Mouse (Mus musculus): ENCODE results near the gene Fam126a. TPM values are rescaled to one million over a fixed set of nuclear protein-coding genes. Genes with fewer than 3 reads are reported as not detected.
A peak's percentile ranks its signal among the peaks of the same experiment; 100 is the strongest.

The Fam126a gene
- polyA plus RNA-seq, 1 experiment, result 9.5 TPM

DNA sequence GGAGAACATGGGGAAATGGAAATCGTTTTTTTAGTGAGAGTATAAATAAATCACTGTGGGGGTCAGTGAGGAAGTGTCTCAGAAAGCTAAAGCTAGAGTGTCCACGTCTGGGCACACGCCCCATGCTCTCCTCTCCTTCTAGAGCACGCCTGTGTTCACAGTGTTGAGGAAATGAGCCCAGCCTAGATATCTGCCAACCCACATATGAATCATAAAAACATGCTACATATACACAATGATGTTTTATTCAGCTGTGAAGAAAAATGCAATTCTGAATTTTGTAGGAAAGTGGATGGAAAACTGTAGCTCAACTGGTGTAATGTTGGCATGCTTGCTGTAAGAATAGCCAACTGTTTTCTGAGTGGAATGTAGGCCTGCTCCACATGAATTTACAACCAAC is 130.3 kb downstream of the Fam126a start:
- Histone ChIP-seq H3K9me3 (replicated peaks; ENCODE audit: control insufficient read depth, insufficient read depth, low read length, poor library complexity, severe bottlenecking) (0 out of 2 replicates have a peak, but pooled peaks cover 2% of the 10 kb centered on the region), H3K4me3 (ENCODE audit: low read depth, low read length) (no peak overlapping the region), H3K36me3 (ENCODE audit: control insufficient read depth, insufficient read depth, low read length, poor library complexity, severe bottlenecking) (no peaks in the 10 kb centered on the region), H3K27ac (ENCODE audit: insufficient read depth, low read length) (no peak overlapping the region), H3K4me1 (ENCODE audit: control insufficient read depth, insufficient read depth, low read length) (no peaks in the 10 kb centered on the region), H3K27me3 (ENCODE audit: control insufficient read depth, insufficient read depth, low read length, poor library complexity, severe bottlenecking) (no peaks in the 10 kb centered on the region), H3K9ac (ENCODE audit: low read depth, poor library complexity, severe bottlenecking) (no peak overlapping the region)
- TF ChIP-seq CTCF (IDR thresholded peaks at IDR 0.05; ENCODE audit: low read depth, low read length), result no peak
- TF ChIP-seq EP300 (IDR thresholded peaks at IDR 0.05; ENCODE audit: insufficient read depth, low read depth, low read length), result no peak
- TF ChIP-seq POLR2A (IDR thresholded peaks at IDR 0.05; ENCODE audit: insufficient read depth, low read length), result no peak

DNA sequence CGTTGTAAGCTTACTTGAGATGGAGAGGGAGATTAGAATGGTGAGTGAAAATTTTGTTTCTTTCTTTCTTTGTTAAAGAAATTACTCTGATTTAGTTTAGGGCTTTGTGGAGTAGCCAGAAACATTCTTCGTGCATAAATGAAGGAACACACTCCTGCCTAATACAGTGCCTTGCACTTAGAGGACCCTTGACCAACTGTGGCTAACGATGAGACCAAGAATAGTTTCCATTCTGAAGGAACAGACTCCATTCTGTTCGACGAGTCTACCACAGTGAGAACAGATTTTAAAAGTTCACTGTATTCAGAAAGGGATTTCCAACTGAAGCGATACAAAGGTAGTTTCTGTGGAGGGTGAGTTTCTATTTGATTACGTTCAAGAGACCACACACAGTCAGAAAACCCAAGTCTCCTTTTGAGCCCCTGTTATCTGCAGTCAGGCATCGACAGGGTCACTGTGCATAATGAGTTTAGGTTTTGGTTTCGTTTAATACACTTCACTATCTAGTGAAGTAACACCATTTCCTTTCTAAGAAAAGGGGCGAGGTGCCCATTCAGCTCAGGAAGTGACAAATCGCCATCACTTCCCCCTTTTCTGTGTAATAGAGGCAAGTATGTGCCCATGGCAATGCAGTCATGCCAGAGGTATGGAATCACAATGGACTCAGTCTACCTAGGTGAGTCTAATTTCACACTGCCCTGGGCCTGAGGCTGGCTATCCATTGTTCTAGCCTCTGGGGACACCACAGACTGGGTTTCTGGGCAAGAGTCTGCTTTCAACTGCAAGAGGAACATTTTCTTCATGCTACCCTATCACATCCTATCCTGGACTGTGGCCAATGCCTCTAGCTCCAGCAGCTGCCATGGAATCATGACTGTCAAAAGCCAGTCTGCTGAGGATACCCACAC is 136.4 kb downstream of the Fam126a start:
- Histone ChIP-seq H3K4me1 (ENCODE audit: control insufficient read depth, insufficient read depth, low read length) (no peaks in the 10 kb centered on the region), H3K27ac (ENCODE audit: insufficient read depth, low read length) (no peak overlapping the region), H3K9me3 (replicated peaks; ENCODE audit: control insufficient read depth, insufficient read depth, low read length, poor library complexity, severe bottlenecking) (no peaks in the 10 kb centered on the region), H3K27me3 (ENCODE audit: control insufficient read depth, insufficient read depth, low read length, poor library complexity, severe bottlenecking) (no peaks in the 10 kb centered on the region), H3K36me3 (ENCODE audit: control insufficient read depth, insufficient read depth, low read length, poor library complexity, severe bottlenecking) (no peaks in the 10 kb centered on the region), H3K9ac (ENCODE audit: low read depth, poor library complexity, severe bottlenecking) (no peak overlapping the region), H3K4me3 (ENCODE audit: low read depth, low read length) (no peak overlapping the region)
- no peak for TF ChIP-seq CTCF (IDR thresholded peaks at IDR 0.05; ENCODE audit: low read depth, low read length)
- TF ChIP-seq POLR2A (IDR thresholded peaks at IDR 0.05; ENCODE audit: insufficient read depth, low read length), result no peak
- TF ChIP-seq EP300 (IDR thresholded peaks at IDR 0.05; ENCODE audit: insufficient read depth, low read depth, low read length), result no peak

DNA sequence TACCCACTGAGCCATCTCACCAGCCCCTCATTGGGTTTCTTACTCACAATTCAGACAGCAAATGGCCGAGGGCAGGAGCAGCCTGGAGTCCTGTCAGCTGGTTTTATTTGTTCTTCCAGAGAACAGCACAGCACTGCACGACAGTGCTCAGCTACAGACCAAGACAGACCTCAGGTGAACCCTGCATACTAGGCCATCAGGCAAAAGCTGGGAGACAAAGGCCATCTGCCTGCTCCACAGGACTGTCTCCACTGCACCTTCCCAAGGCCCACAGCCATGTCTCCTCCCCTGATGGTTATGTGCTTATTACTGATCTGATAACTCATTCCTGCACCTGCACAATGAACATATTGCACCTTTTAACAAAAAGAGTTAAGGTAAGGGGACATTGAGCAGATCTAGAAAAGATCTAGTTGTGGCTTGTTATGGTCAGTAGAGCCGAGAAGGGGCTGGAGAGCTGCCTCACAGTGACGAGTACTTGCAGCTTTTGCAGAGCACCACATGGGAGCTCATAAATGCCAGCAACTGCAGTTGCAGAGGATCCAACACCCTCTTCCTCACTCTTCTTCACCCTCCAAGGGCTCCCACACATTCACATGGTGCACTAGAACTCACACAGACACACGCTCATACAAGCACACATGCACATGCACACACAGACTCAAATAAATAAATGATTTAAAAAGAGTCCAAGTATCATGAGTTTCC is 137.2 kb downstream of the Fam126a start:
- no peaks in the 10 kb centered on the region for H3K9me3 ChIP-seq (replicated peaks; ENCODE audit: control insufficient read depth, insufficient read depth, low read length, poor library complexity, severe bottlenecking)
- TF ChIP-seq CTCF (IDR thresholded peaks at IDR 0.05; ENCODE audit: low read depth, low read length), result no peak
- no peak for TF ChIP-seq POLR2A (IDR thresholded peaks at IDR 0.05; ENCODE audit: insufficient read depth, low read length)
- no peak for TF ChIP-seq EP300 (IDR thresholded peaks at IDR 0.05; ENCODE audit: insufficient read depth, low read depth, low read length)
- no peak overlapping the region for H3K4me3 ChIP-seq (ENCODE audit: low read depth, low read length)
- H3K27me3 ChIP-seq (ENCODE audit: control insufficient read depth, insufficient read depth, low read length, poor library complexity, severe bottlenecking), result no peaks in the 10 kb centered on the region
- H3K9ac ChIP-seq (ENCODE audit: low read depth, poor library complexity, severe bottlenecking), result no peak overlapping the region
- H3K36me3 ChIP-seq (ENCODE audit: control insufficient read depth, insufficient read depth, low read length, poor library complexity, severe bottlenecking), result no peaks in the 10 kb centered on the region
- no peak overlapping the region for H3K27ac ChIP-seq (ENCODE audit: insufficient read depth, low read length)
- no peaks in the 10 kb centered on the region for H3K4me1 ChIP-seq (ENCODE audit: control insufficient read depth, insufficient read depth, low read length)

DNA sequence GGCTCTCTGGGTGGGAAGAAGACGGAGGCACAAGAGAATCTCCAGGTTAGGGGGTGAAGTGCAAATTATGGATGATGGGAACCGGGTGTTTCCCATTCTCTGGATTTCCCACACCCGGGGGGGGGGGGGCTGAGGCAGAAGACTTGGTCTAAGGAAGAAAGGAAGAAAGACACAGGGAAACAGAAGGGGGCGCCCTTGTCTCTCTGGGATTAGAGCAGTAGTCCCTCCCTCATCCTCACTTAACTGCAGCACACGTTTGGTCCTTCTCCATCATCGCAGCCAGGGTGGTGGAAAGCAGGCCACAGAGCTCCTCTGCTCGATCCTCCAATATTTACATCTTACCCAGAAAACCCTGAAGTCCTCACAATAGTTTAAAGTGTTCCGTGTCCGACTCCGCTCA is 139.8 kb downstream of the Fam126a start:
- no peak overlapping the region for H3K27ac ChIP-seq (ENCODE audit: insufficient read depth, low read length)
- H3K9me3 ChIP-seq (replicated peaks; ENCODE audit: control insufficient read depth, insufficient read depth, low read length, poor library complexity, severe bottlenecking), result no peaks in the 10 kb centered on the region
- no peaks in the 10 kb centered on the region for H3K27me3 ChIP-seq (ENCODE audit: control insufficient read depth, insufficient read depth, low read length, poor library complexity, severe bottlenecking)
- no peaks in the 10 kb centered on the region for H3K4me1 ChIP-seq (ENCODE audit: control insufficient read depth, insufficient read depth, low read length)
- H3K4me3 ChIP-seq (ENCODE audit: low read depth, low read length), result no peak overlapping the region
- no peak for TF ChIP-seq EP300 (IDR thresholded peaks at IDR 0.05; ENCODE audit: insufficient read depth, low read depth, low read length)
- TF ChIP-seq CTCF (IDR thresholded peaks at IDR 0.05; ENCODE audit: low read depth, low read length), result peak; percentile 40
- TF ChIP-seq POLR2A (IDR thresholded peaks at IDR 0.05; ENCODE audit: insufficient read depth, low read length), result no peak
- no peaks in the 10 kb centered on the region for H3K36me3 ChIP-seq (ENCODE audit: control insufficient read depth, insufficient read depth, low read length, poor library complexity, severe bottlenecking)
- no peak overlapping the region for H3K9ac ChIP-seq (ENCODE audit: low read depth, poor library complexity, severe bottlenecking)

DNA sequence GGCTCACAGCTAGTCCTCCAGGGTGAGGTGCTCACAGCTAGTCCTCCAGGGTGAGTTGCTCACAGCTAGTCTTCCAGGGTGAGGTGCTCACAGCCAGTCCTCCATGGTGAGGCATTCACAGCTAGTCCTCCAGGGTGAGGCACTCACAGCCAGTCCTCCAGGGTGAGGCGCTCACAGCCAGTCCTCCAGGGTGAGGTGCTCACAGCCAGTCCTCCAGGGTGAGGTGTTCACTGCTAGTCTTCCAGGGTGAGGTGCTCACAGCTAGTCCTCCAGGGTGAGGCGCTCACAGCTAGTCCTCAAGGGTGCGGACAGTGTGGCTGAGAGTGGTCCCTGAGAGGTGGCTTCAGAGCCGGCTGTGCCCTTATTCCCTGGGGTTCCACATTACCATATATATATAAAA is 141.0 kb downstream of the Fam126a start:
- no peak overlapping the region for H3K27ac ChIP-seq (ENCODE audit: insufficient read depth, low read length)
- no peaks in the 10 kb centered on the region for H3K27me3 ChIP-seq (ENCODE audit: control insufficient read depth, insufficient read depth, low read length, poor library complexity, severe bottlenecking)
- TF ChIP-seq EP300 (IDR thresholded peaks at IDR 0.05; ENCODE audit: insufficient read depth, low read depth, low read length) (no peak), CTCF (IDR thresholded peaks at IDR 0.05; ENCODE audit: low read depth, low read length) (peak; percentile 31), POLR2A (IDR thresholded peaks at IDR 0.05; ENCODE audit: insufficient read depth, low read length) (no peak)
- no peak overlapping the region for H3K4me3 ChIP-seq (ENCODE audit: low read depth, low read length)
- no peaks in the 10 kb centered on the region for H3K4me1 ChIP-seq (ENCODE audit: control insufficient read depth, insufficient read depth, low read length)
- H3K36me3 ChIP-seq (ENCODE audit: control insufficient read depth, insufficient read depth, low read length, poor library complexity, severe bottlenecking), result no peaks in the 10 kb centered on the region
- H3K9ac ChIP-seq (ENCODE audit: low read depth, poor library complexity, severe bottlenecking), result no peak overlapping the region
- no peaks in the 10 kb centered on the region for H3K9me3 ChIP-seq (replicated peaks; ENCODE audit: control insufficient read depth, insufficient read depth, low read length, poor library complexity, severe bottlenecking)

DNA sequence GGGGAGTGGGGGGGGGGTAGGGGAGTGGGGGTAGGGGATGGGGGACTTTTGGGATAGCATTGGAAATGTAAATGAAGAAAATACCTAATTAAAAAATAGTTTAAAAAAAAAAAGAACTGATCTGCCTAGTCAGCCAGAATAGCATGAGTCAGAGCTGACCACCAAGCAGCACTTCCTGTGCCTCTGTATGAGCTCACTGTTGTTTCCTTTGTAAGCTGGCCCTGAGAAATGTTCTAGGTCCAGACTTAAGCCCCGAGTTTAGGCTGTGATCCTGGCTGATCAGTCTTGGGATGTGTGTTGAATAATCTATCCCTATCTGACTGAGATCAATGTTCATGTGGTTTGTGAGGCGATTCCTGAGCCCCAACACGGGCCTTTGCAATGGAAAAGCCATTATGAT is 143.4 kb downstream of the Fam126a start:
- no peak overlapping the region for H3K9ac ChIP-seq (ENCODE audit: low read depth, poor library complexity, severe bottlenecking)
- no peaks in the 10 kb centered on the region for H3K36me3 ChIP-seq (ENCODE audit: control insufficient read depth, insufficient read depth, low read length, poor library complexity, severe bottlenecking)
- H3K27ac ChIP-seq (ENCODE audit: insufficient read depth, low read length), result no peak overlapping the region
- TF ChIP-seq POLR2A (IDR thresholded peaks at IDR 0.05; ENCODE audit: insufficient read depth, low read length) (no peak), EP300 (IDR thresholded peaks at IDR 0.05; ENCODE audit: insufficient read depth, low read depth, low read length) (no peak), CTCF (IDR thresholded peaks at IDR 0.05; ENCODE audit: low read depth, low read length) (no peak)
- no peaks in the 10 kb centered on the region for H3K9me3 ChIP-seq (replicated peaks; ENCODE audit: control insufficient read depth, insufficient read depth, low read length, poor library complexity, severe bottlenecking)
- H3K27me3 ChIP-seq (ENCODE audit: control insufficient read depth, insufficient read depth, low read length, poor library complexity, severe bottlenecking), result no peaks in the 10 kb centered on the region
- no peak overlapping the region for H3K4me3 ChIP-seq (ENCODE audit: low read depth, low read length)
- no peaks in the 10 kb centered on the region for H3K4me1 ChIP-seq (ENCODE audit: control insufficient read depth, insufficient read depth, low read length)
